Mouse (Mus musculus) mouse embryonic stem cell (cell line): ENCODE measurements around the gene Cuzd1.

Experiments
- in situ Hi-C, 2 experiments: fragments of 300-500 bp; cut with MboI; formaldehyde crosslinking; loops; 1 replicate in 1 of 2; 3 replicates in 1 of 2; pipeline ENCODE4 v1.14.3; 2019 to 2020; ENCODE audit warnings: low sequenced_read_pairs in 2 of 2, low pct_unique_long_range_greater_than_20kb in 1 of 2, mixed read lengths in 1 of 2; ENCODE audit not compliant: unreplicated experiment in 1 of 2

Cuzd1 gene

DNA sequence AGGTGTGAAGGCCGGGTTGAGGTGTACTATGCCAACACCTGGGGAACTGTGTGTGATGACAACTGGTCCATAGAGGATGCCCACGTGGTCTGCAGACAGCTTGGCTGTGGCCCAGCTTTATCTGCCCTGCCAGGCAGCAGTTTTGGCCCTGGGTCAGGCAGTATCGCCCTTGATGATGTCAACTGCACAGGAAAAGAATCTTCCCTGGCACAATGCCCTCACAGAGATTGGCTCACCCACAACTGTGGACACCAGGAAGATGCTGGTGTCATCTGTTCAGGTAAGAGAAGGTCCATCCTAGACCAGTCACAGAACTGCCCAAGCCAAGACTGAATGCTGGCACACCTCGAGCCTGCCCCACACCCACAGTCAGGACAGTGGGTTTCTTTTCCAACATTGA is 56.2 kb downstream of the Cuzd1 start:
- in situ Hi-C loops, result no loop called here

- in situ Hi-C loops, result no loop called here
Observed at GRCm38 (mm10) chr7:131264251-131264650, 57.8 kb downstream of the Cuzd1 start.

GRCm38 (mm10) chr7:131260946-131261345 is 61.1 kb downstream of the Cuzd1 start:
- in situ Hi-C loops, result no loop called here
